Mouse (Mus musculus) stomach, embryonic 16.5 days (tissue): ENCODE measurements around the gene Prepl. TPM values are rescaled to one million over a fixed set of nuclear protein-coding genes. Genes with fewer than 3 reads are reported as not detected.

Source experiments
- ATAC-seq: fragments of 200-750 bp; cut with Nextera tagmentation; 2 replicates; pipeline ENCODE4 v1.8.0; 2017; ENCODE audit warnings: moderate number of reproducible peaks, moderate TSS enrichment; ENCODE audit not compliant: insufficient read depth, low FRiP score
- H3K27ac ChIP-seq: fragments of 300-500 bp; sonication (generic); 2 replicates; pipeline ENCODE4 v1.5.1; 2014; ENCODE audit warnings: low read length
- H3K27me3 ChIP-seq: fragments of 300-500 bp; sonication (generic); 2 replicates; pipeline ENCODE4 v1.6.1; 2014; ENCODE audit warnings: low read length, control low read depth, mixed read lengths; ENCODE audit not compliant: control insufficient read depth, insufficient read depth
- H3K36me3 ChIP-seq: fragments of 300-500 bp; sonication (generic); 2 replicates; pipeline ENCODE4 v1.6.1; 2014; ENCODE audit warnings: low read length; ENCODE audit not compliant: control insufficient read depth, insufficient read depth
- H3K4me1 ChIP-seq: fragments of 300-500 bp; sonication (generic); 2 replicates; pipeline ENCODE4 v1.6.1; 2014; ENCODE audit warnings: low read length, control low read depth, mixed read lengths; ENCODE audit not compliant: control insufficient read depth, insufficient read depth
- H3K4me2 ChIP-seq: fragments of 300-500 bp; sonication (generic); 2 replicates; pipeline ENCODE4 v1.6.1; 2014; ENCODE audit warnings: low read depth, low read length, mixed read lengths
- H3K4me3 ChIP-seq: fragments of 300-500 bp; sonication (generic); replicated peaks from 2 replicates; pipeline ENCODE4 v1.5.1; 2014; ENCODE audit warnings: mild to moderate bottlenecking, low read length
- H3K9ac ChIP-seq: fragments of 300-500 bp; sonication (generic); 2 replicates; pipeline ENCODE4 v1.6.1; 2014; ENCODE audit warnings: low read length
- H3K9me3 ChIP-seq: fragments of 300-500 bp; sonication (generic); replicated peaks from 2 replicates; pipeline ENCODE4 v1.6.1; 2016; ENCODE audit warnings: low read length, control low read depth; ENCODE audit not compliant: control insufficient read depth
- WGBS: fragments of 180-500 bp; shearing (Covaris S2); extraction: QIAGEN DNeasy Blood & Tissue Kit; methylation state at CpG from one replicate; pipeline ENCODE4 v1.1.7; 2014; 5-methylcytosine and 5-hydroxymethylcytosine counted together
- polyA plus RNA-seq: library from polyadenylated mRNA; unstranded; fragments of >200 nt; fragmentation: Nextera tagmentation; extraction: Ambion mirVana; gene quantifications from 2 replicates; pipeline ENCODE4 v1.2.1, GENCODE M21; 2015

The Prepl gene
- polyA plus RNA-seq, 1 experiment from 2014 or later: 31.5 TPM

- H3K36me3 ChIP-seq: no peaks in the 10 kb centered on the region
- no peak overlapping the region for H3K27ac ChIP-seq
- H3K9me3 ChIP-seq: no peaks in the 10 kb centered on the region
- no peak for ATAC-seq
- H3K9ac ChIP-seq: no peak overlapping the region
- no peaks in the 10 kb centered on the region for H3K4me1 ChIP-seq
- H3K27me3 ChIP-seq: no peaks in the 10 kb centered on the region
- 90% methylated on average over 7 of the region's 7 CpGs for WGBS
- no peak overlapping the region for H3K4me2 ChIP-seq
- H3K4me3 ChIP-seq: no peak overlapping the region
Measured at GRCm38 (mm10) chr17:85058276-85058675, 31.8 kb downstream of the Prepl start.

GRCm38 (mm10) chr17:85048379-85048778 is 41.7 kb downstream of the Prepl start:
- Histone ChIP-seq H3K4me2 (no peak overlapping the region), H3K4me1 (no peaks in the 10 kb centered on the region), H3K9ac (no peak overlapping the region), H3K36me3 (no peaks in the 10 kb centered on the region; the same call in 1 of the 2 replicates), H3K27ac (no peak overlapping the region), H3K27me3 (no peaks in the 10 kb centered on the region), H3K4me3 (no peak overlapping the region), H3K9me3 (no peaks in the 10 kb centered on the region)
- whole genome bisulfite sequencing: 91% methylated on average over 5 of the region's 5 CpGs
- no peak for ATAC-seq

GRCm38 (mm10) chr17:85045160-85045559 is 44.9 kb downstream of the Prepl start:
- WGBS: 82% methylated on average over 12 of the region's 12 CpGs
- no peak overlapping the region for H3K9ac ChIP-seq
- H3K4me1 ChIP-seq: no peaks in the 10 kb centered on the region
- H3K27me3 ChIP-seq: no peaks in the 10 kb centered on the region
- no peak overlapping the region for H3K27ac ChIP-seq
- H3K9me3 ChIP-seq: no peaks in the 10 kb centered on the region
- ATAC-seq: no peak
- no peaks in the 10 kb centered on the region for H3K36me3 ChIP-seq
- no peak overlapping the region for H3K4me3 ChIP-seq
- no peak overlapping the region for H3K4me2 ChIP-seq

DNA sequence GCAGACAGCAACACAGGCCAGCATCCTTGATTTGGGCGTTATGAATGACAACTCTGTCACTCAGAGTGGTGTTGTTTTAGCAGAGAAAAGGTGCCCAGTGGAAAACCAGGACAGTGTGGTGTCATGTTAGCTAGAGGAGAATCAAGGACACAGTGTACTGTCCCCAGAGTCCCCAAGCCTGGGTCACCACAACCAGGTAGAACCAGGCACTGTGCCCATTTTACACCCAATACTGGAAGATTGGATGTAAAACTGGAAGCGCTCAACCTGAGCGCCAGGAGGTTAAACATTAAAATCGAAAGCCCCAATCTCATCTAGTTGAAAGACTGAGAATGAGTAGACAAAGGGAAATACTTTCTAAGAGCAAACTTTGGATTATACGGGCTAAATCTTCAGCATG is 45.6 kb downstream of the Prepl start:
- Histone ChIP-seq H3K36me3 (no peaks in the 10 kb centered on the region), H3K4me1 (no peaks in the 10 kb centered on the region), H3K9ac (no peak overlapping the region), H3K9me3 (no peaks in the 10 kb centered on the region), H3K27me3 (no peaks in the 10 kb centered on the region), H3K4me2 (no peak overlapping the region), H3K4me3 (no peak overlapping the region), H3K27ac (no peak overlapping the region)
- WGBS: 78% methylated on average over 5 of the region's 5 CpGs
- ATAC-seq: no peak

DNA sequence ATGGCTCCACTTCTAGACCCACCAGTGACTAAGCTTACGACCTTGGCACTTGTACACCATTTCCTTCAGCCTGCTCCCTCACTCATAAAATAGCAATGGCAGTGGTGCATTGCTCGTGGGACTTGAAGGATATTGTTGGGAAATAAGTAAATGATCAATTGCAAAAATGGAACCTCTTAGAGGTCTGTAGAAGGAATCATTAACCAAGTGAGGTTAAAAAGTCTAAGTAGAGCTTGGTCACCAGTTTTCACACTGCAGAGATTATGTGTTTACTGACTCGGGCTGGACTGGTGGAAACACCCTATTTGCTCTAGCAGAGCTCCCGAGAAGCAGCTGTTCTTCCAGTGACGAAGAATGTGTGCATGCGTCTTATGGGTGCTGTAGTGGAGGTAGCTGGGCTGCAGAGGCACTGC is 46.6 kb downstream of the Prepl start:
- peak; percentile 75; the same call in 1 of the 2 replicates for ATAC-seq
- Histone ChIP-seq H3K4me3 (no peak overlapping the region), H3K4me1 (no peaks in the 10 kb centered on the region), H3K9ac (no peak overlapping the region), H3K9me3 (no peaks in the 10 kb centered on the region), H3K27me3 (no peaks in the 10 kb centered on the region), H3K36me3 (no peaks in the 10 kb centered on the region), H3K27ac (peak overlapping the region; percentile 43), H3K4me2 (no peak overlapping the region)
- WGBS: 56% methylated on average over 6 of the region's 6 CpGs

DNA sequence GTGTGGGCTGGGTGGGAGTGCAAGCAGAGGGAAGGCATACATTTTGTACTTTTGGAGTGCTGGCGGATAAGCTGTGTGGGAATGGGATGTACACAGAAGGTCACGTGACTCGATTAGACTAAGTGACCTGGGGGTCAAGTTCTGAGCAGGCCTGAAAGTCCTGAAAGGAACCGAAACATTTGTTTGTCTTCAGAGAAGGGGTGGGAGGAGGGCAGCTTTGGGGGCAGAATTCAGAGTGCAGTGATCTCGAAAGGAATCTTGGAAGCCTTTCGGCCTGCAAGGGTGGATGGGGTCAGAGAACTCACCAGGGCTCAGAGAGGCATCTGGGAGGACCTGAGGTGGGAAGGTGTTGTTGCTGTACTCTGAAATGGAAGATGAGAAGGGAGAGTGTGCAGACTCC is 47.6 kb downstream of the Prepl start:
- H3K27ac ChIP-seq: no peak overlapping the region
- H3K4me3 ChIP-seq: no peak overlapping the region

GRCm38 (mm10) chr17:85040913-85041312 is 49.1 kb downstream of the Prepl start:
- no peak overlapping the region for H3K4me2 ChIP-seq
- no peak overlapping the region for H3K27ac ChIP-seq
- H3K9ac ChIP-seq: no peak overlapping the region
- no peaks in the 10 kb centered on the region for H3K4me1 ChIP-seq
- WGBS: 50% methylated on average over 7 of the region's 7 CpGs
- H3K4me3 ChIP-seq: no peak overlapping the region
- H3K36me3 ChIP-seq: no peaks in the 10 kb centered on the region
- no peaks in the 10 kb centered on the region for H3K9me3 ChIP-seq
- no peak; the same call in 1 of the 2 replicates for ATAC-seq
- H3K27me3 ChIP-seq: no peaks in the 10 kb centered on the region

More for the DNA sequence above, 47.6 kb downstream of the Prepl start:
- Histone ChIP-seq H3K27me3 (no peaks in the 10 kb centered on the region), H3K4me2 (no peak overlapping the region), H3K36me3 (no peaks in the 10 kb centered on the region), H3K4me1 (no peaks in the 10 kb centered on the region), H3K9me3 (no peaks in the 10 kb centered on the region), H3K9ac (no peak overlapping the region)
- ATAC-seq: no peak
- 39% methylated on average over 6 of the region's 6 CpGs for WGBS

- Histone ChIP-seq H3K27me3 (no peaks in the 10 kb centered on the region), H3K4me1 (no peaks in the 10 kb centered on the region), H3K9me3 (no peaks in the 10 kb centered on the region), H3K9ac (no peak overlapping the region), H3K4me3 (no peak overlapping the region), H3K36me3 (no peaks in the 10 kb centered on the region), H3K4me2 (no peak overlapping the region), H3K27ac (no peak overlapping the region)
- no peak for ATAC-seq
- 90% methylated on average over 5 of the region's 5 CpGs for WGBS
Measured at GRCm38 (mm10) chr17:85038761-85039160, 51.3 kb downstream of the Prepl start.

DNA sequence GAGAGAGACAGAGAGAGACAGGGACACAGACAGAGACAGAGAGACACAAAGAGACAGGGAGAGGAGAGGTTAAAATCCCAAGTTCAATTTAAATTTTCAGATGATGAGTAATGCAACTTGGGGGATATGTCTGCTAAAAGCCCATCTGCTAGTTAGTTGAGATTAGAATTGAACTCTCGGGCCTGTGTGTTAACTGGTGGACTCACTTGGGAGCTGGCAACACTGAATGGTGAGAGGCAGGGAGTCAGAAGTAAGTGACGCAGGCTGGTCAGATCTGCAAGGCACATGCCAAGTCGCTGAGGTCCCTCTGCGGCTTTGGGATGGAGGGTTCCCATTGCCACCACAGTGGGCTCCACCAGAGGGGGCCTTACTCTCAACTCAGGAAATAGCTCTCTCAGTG is 51.7 kb downstream of the Prepl start:
- no peaks in the 10 kb centered on the region for H3K36me3 ChIP-seq
- H3K27ac ChIP-seq: no peak overlapping the region
- H3K9ac ChIP-seq: no peak overlapping the region
- no peak overlapping the region for H3K4me3 ChIP-seq
- H3K27me3 ChIP-seq: no peaks in the 10 kb centered on the region
- no peaks in the 10 kb centered on the region for H3K9me3 ChIP-seq
- 80% methylated on average over 4 of the region's 4 CpGs for WGBS
- no peak overlapping the region for H3K4me2 ChIP-seq
- ATAC-seq: no peak
- no peaks in the 10 kb centered on the region for H3K4me1 ChIP-seq

- Histone ChIP-seq H3K4me1 (no peaks in the 10 kb centered on the region), H3K4me3 (no peak overlapping the region), H3K9ac (no peak overlapping the region), H3K36me3 (no peaks in the 10 kb centered on the region), H3K9me3 (no peaks in the 10 kb centered on the region), H3K4me2 (no peak overlapping the region), H3K27me3 (no peaks in the 10 kb centered on the region), H3K27ac (no peak overlapping the region)
- 53% methylated on average over 5 of the region's 5 CpGs for WGBS
- peak; percentile 62; the same call in 1 of the 2 replicates for ATAC-seq
Measured at GRCm38 (mm10) chr17:85037855-85038254, 52.2 kb downstream of the Prepl start.
